Comparison of ENCODE assay signal across 19 mouse cellular contexts in the genomic region with DNA sequence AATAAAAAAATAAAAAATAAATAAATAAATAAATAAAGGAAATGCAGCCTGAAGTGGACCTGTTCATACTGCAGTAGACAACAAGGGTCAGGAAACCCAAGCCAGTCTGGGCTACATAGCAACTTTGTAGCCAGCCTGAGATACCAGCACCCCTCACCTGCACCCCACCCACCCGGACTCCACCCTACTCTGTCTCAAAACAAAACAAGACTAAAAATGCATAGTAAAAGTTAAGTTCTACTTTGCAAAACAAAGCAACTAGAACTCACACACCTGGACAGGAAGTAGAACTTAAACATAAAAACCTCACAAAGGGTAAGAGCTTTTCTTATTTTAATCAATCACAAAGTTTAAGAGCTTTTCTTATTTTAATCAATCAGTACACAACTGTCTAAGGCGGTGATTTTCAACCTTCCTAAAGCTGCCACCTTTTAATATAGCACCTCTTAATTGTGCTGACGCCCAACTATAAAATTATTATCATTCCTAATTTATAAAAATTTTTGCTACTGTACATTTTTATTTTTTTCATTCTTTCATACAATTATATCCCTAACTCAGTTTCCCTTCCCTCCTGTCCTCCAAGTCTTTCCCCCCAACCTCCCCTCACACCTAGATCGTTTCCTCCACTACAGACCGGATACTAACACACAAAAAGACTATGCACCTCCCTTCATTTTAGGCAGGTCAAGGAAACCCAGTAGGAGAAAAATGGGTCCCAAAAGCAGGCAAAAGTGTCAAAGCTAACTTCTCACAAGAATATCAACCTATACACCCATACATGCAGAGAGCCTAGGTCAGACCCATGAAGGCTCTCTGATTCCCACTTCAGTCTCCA. TPM values are rescaled to one million over a fixed set of nuclear protein-coding genes. Genes with fewer than 3 reads are reported as not detected.
"Had no signal": no experiment of that assay in that cellular context is flagged by ENCODE, and none has a peak within 500 bp of the region (broad histone marks: within the 10 kb centered on the region; RNA-seq: fewer than 3 reads in every experiment).

No protein-coding gene starts in this region.

- H3K9me3 ChIP-seq: midbrain, embryonic 10.5 days; midbrain, embryonic 12.5 days; neural tube, embryonic 13.5 days; neural tube, embryonic 15.5 days had no signal

- DNase-seq: lung, embryonic 14.5 days; lung, postnatal 10 days; lung, postnatal 4 days; midbrain, embryonic 14.5 days; retina, postnatal 1 day; right cerebral cortex, adult 18-20 months; right cerebral cortex, postnatal 25 days; right cerebral cortex, postnatal 4 days; spleen, adult 18-20 months; thymus, adult 18-20 months; thymus, postnatal 14 days; thymus, postnatal 36 days had no signal

- H3K27me3 ChIP-seq: neural tube, embryonic 15.5 days had no signal

- H3K4me1 ChIP-seq: midbrain, embryonic 10.5 days; midbrain, embryonic 12.5 days; neural tube, embryonic 13.5 days; neural tube, embryonic 15.5 days had no signal

- H3K4me3 ChIP-seq: midbrain, embryonic 10.5 days; midbrain, embryonic 12.5 days; myocyte; neural tube, embryonic 13.5 days; neural tube, embryonic 15.5 days had no signal

- H3K36me3 ChIP-seq: midbrain, embryonic 10.5 days; midbrain, embryonic 12.5 days; neural tube, embryonic 13.5 days; neural tube, embryonic 15.5 days had no signal

RNA-seq across cellular contexts. Expression of gene Bnc2, which starts 12.6 kb away (rescaled TPM):
- total RNA-seq: megakaryocyte, adult 5-6 weeks; megakaryocyte-erythroid progenitor cell, adult 5-6 weeks had no signal
